Mouse (Mus musculus) layer of hippocampus, postnatal 14 days (tissue): ENCODE measurements around the gene Hist2h2aa2. TPM values are rescaled to one million over a fixed set of nuclear protein-coding genes. Genes with fewer than 3 reads are reported as not detected.
A peak's percentile ranks its signal among the peaks of the same experiment; 100 is the strongest.
"Not testable (repeated sequence)": the region's sequence is repeated elsewhere in the genome, so short reads cannot be mapped to it uniquely, and the experiment has no call there.

ENCODE experiments used
- DNase-seq, 2 experiments: peaks; one replicate each; pipeline ENCODE4 v3.0.0; 2021 to 2022; ENCODE audit warnings: low spot score in 2 of 2, mixed read lengths in 1 of 2
- long read RNA-seq, 2 experiments: library from polyadenylated mRNA; stranded (forward); transcript quantifications; one replicate each; pipeline ENCODE4 v2.0.0; 2021
- total RNA-seq, 2 experiments: library from RNA; stranded (reverse); gene quantifications; 2 replicates each; pipeline ENCODE4 v1.2.3; 2021

Hist2h2aa2 gene
- 100 to 1,000 TPM; 248 to 267 TPM for total RNA-seq
- long read RNA-seq, experiment 1, transcript Hist2h2aa2-201 (1 exons, 528 nt): major isoform, 12 of 12 reads
- long read RNA-seq, experiment 1, partial matches to known transcripts: 0 of 12 reads
- long read RNA-seq, experiment 1, other reads (novel, unspliced or antisense): 0 of 12 reads
- long read RNA-seq, experiment 2, transcript Hist2h2aa2-201 (1 exons, 528 nt): major isoform, 39 of 39 reads
- long read RNA-seq, experiment 2, partial matches to known transcripts: 0 of 39 reads
- long read RNA-seq, experiment 2, other reads (novel, unspliced or antisense): 0 of 39 reads

DNA sequence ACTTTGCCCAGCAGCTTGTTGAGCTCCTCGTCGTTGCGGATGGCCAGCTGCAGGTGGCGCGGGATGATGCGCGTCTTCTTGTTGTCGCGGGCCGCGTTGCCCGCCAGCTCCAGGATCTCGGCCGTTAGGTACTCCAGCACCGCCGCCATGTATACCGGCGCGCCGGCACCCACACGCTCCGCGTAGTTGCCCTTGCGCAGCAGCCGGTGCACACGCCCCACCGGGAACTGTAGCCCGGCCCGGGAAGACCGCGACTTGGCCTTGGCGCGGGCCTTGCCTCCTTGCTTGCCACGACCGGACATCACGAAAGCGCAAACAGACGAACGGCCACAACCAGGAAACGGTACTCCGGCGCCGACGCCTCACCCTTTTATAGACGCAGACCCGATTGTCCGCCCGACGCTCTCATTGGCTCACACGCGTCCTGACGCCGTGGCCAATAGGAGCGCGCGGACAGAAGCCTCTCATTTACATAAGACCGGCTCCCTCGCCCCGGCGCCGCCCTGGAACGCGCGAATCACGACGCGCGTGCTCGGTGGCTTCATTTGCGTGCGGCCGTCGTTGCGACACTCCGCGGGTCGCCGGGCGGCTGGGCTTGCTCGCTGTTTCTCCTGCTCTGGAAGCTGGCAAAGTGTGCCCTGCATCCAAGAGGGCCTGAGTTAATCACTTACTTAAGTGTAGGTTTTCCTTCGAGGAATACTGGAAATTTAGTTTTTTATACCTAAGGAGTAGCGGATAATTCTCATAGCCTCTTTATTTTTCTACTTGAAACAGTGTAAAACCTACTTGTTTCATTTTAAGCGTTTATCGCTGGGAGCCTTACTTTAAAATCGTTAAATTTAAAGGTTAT lies at the start of gene Hist2h2aa2:
Hist2h2aa2 (minus strand) TSS at position 328 of the 850 bp plus-strand sequence.
- peak; percentile 98 for DNase-seq

DNA sequence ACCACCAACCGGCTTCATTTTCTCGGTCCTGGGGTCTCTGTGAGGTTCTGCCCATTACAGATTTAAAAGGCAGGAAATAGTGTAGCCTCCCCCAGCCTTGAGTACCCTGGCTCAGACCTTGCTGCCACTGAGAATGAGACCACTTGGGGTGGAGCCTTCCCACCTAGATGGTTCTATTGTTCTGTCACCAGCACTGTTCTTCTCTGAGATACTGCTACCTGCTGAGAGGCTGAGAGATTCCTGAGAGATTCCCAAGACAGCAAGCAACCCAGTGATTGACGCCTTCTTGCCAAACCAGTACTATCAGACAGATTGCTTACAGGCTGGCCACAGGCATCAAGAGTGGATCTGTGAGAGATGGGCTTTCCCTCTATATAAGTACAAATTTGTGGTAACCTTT lies 49.1 kb upstream of the Hist2h2aa2 start:
- DNase-seq: no peak

DNA sequence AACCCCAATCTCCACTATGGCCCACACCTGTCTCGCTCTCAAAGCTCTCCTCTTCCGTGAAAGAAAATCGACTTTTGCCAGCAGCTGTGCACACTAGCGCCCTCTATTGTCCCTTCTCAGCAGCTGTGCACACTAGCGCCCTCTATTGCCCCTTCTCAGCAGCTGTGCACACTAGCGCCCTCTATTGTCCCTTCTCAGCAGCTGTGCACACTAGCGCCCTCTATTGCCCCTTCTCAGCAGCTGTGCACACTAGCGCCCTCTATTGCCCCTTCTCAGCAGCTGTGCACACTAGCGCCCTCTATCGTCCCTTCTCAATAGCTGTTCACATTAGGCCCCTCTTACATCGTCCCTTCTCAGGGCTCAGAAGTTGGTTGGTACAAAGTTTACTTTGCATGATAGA lies 47.3 kb upstream of the Hist2h2aa2 start:
- not testable (repeated sequence) for DNase-seq

DNA sequence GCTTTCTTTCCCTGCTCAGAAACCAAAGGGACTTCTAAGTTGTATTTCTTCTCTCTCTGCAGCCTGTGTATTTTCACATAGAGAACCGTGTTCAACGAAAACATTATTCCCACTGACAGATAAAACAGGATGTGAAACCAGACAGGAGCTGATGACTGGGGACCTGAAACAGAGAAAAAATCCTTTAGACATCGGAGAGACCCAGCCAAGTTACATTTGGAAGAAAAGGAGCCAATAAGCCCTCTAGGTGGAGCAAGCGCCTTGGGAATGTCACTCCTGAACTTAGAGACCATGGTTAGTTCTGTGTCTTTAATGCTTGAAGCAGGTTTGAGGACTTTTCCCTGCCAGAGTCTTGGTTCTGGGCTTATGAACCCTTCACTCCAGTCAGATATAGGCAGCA lies 44.4 kb upstream of the Hist2h2aa2 start:
- peak in 1 of 2 experiments; percentile 58 for DNase-seq

DNA sequence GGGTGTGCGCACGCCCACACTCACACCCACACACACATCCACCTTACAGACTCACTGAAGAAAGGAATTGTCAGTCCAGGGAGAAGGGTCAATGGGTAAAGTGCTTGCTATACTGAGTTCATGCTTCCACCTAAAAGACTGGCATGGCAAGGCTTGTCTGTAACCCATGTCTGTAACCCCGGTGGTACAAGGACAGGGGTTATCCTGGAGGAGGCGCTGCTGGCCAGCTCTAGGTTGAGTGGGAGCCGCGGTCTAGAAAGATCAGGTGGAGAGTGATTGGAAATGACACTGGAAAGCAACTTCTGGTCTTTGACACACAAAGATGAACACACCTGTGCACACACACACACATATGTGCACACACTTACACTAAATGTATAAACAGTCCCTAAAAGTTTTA lies 40.6 kb upstream of the Hist2h2aa2 start:
- no peak for DNase-seq

DNA sequence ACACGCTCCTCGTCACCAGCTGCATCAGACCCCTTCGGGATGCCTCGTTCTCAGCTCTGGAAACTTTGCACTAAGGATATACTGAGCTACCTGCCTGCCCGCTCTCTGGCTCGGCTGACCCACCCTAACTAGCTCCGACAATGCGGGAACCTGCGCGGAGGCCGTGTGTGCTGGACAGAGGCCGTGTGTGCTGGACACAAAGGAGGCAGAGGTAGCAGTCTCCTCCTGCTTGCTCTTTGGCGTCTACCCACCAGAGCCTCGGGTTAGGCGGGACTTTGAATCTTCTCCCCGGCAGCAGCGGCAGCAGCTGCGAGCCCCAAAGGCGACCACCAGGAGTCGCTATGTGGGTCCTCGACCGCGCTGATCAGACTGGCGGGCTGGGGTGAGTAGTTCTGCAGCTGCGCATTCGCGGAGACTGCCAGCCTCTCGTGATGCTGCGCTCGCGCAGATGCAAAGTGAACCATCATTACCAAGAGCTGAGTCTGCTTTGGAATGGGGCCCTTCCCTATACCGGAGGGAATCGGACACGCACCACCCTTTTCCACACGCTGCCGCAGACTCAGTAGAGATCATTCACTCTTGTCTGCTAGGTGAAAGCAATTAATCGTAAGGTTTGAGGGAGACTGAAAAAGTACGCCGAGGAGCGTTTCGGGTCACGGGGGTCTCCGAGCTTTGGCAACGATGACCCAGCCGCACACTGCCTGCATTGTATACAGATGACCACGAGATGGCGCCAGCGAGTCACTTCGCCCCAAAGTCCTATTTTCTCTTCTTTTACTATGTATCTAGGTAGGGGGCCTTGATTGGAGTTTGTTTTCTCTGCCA lies 37.9 kb upstream of the Hist2h2aa2 start:
- DNase-seq: peak; percentile 93 to 94

DNA sequence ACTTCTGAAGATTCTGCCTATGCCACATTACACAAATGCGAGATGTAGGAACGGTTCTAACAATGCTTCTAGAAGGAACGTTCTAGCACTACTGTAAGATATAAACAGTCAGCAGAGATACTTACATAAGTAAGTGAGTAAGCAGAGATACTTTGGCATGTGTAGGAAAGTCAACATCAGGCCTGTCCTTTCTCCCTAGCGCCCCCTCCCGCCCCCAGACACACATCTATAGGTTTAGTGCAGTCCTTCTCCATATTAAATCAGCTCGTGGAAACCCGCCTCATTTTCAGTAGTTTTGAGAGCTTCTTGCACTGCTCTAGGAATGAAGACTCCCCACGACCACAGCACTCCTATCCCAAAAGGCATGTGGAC lies 37.3 kb upstream of the Hist2h2aa2 start:
- no peak for DNase-seq

DNA sequence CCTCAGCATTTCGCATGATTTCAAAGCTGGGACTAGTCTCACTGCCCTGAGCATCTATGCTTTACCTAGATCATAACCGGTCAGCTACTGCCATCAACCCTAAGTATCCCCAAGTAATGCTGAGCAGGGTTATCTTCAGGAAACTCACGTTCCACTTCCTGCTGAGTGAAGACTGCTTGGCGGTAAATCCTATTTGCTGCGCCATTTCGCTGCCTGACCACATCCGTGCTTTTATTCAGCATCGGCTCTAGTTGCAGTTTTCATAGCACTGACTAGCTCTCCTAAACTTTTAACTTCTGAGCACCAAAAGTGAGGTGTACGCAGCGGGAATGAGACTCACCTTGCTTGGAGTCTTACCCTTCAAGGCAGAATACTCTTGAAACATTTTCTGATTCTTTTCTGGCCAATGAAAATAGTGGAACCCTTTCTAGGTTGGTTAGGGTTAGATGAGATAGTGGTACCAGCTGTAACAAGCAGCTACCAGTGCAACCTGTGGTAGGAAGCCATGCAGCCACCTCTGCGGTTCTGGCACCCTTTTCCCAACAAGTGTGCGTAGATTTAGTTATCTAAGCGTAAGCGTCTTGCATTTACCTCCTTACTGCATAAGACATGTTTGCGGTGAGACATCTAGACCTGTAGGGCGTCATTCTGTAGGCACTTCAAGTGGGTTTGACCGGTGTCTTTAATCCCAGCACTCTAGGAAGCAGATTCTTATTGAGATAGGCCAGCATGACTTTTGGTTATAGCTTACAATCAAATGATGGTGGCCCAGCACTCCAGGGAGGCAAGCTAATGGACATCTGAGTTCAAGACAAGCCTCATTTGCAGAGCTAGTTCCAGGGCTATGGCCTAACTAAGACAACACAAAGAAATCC lies 33.8 kb upstream of the Hist2h2aa2 start:
- no peak for DNase-seq

DNA sequence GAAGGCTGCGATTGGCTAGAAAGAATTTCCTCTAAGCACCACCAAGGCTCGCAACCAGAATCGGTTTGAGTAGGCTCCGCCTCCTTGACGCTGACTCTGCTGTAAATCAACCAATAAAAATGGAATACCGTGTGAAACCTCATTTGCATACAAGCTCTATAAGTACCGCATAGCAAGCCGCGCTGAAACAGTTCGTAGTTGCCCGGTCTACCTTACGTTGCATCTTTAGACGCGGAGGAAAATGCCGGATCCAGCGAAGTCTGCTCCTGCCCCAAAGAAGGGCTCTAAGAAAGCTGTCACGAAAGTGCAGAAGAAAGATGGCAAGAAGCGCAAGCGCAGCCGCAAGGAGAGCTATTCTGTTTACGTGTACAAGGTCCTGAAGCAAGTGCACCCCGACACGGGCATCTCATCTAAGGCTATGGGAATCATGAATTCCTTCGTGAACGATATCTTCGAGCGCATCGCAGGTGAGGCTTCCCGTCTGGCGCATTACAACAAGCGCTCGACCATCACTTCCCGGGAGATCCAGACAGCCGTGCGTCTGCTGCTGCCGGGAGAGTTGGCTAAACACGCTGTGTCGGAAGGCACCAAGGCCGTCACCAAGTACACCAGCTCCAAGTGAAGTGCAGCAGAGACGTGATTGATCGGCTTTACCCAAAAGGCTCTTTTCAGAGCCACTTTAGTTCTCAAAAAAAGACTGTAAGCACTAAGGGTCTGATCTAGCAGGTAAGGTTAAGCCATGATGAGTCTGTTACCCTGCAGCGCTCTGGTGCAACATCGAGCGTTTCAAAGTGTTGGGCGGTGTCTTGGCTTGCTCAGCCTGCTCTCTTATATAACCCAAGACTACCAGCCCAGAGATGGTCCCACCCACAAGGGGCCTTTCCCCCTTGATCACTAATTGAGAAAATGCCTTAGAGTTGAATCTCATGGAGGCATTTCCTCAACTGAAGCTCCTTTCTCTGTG lies 29.7 kb upstream of the Hist2h2aa2 start, which contains the start of gene Hist2h2bb:
Hist2h2bb (plus strand) TSS at position 242 of the 964 bp plus-strand sequence.
- peak; percentile 92 to 97 for DNase-seq

DNA sequence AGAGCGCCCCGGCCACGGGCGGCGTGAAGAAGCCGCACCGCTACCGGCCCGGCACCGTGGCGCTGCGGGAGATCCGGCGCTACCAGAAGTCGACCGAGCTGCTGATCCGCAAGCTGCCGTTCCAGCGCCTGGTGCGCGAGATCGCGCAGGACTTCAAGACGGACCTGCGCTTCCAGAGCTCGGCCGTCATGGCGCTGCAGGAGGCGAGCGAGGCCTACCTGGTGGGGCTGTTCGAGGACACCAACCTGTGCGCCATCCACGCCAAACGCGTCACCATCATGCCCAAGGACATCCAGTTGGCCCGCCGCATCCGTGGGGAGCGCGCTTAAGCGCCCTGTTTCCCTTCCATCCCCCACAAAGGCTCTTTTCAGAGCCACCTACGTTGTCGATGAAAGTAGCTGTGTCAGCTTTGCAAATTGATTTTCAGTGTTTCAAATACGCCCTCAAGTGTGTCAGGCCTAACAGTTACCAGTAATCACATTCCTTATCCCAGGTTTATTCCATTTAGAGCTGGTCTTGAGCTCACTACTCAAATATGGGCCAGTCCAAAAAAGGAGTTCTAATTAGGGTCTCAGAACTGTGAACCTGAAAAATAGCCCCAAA lies 28.8 kb upstream of the Hist2h2aa2 start:
- peak in 1 of 2 experiments; percentile 33 for DNase-seq

DNA sequence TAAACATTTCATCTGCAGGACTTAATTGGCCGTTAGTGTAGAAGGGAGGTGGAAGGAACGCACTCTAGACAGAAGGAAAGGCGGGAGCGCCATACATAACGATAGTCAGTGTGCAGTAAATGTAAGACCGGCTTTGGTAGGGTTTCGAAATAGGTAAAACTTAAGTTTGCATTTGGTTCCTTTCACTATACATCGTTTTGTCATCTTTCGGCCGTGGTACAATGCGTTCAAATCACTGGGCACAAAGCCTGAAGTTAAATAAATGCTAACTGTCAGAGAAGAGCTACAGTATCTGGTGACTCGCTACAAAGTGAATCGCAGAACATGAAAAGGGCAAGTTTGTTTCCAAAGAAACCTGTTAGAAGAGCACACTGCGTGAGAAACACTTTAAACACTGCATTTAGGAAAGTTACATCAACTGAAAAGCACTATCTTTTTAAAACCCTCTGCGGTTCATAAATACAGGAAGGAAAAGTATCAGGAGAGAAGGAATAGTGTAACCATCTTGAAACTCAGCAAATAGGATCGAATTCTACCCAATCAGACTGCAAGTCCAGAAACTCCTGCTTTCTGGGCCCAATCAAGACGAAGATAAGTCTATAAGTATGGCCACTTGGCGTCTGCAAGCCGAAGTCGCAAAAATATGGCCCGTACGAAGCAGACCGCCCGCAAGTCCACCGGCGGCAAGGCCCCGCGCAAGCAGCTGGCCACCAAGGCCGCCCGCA lies 28.1 kb upstream of the Hist2h2aa2 start, which contains the start of gene Hist2h3b:
Hist2h3b (plus strand) TSS at position 604 of the 725 bp plus-strand sequence.
- peak; percentile 83 to 88 for DNase-seq

DNA sequence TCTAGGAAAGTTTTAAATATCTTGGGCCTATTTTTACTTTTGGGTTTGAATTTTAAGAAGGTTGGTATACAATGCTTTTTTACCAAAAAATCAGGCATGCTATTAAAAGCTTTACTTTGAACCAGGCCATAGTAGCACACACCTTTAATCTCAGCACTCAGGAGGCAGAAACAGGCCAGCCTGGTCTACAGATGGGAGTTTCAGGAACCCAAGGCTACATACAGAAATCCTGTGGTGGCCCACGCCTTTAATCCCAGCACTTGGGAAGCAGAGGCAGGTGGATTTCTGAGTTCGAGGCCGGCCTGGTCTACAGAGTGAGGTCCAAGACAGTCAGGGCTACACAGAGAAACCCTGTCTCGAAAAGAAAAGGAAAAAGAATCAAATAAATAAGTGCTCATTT lies 27.5 kb upstream of the Hist2h2aa2 start:
- no peak for DNase-seq

DNA sequence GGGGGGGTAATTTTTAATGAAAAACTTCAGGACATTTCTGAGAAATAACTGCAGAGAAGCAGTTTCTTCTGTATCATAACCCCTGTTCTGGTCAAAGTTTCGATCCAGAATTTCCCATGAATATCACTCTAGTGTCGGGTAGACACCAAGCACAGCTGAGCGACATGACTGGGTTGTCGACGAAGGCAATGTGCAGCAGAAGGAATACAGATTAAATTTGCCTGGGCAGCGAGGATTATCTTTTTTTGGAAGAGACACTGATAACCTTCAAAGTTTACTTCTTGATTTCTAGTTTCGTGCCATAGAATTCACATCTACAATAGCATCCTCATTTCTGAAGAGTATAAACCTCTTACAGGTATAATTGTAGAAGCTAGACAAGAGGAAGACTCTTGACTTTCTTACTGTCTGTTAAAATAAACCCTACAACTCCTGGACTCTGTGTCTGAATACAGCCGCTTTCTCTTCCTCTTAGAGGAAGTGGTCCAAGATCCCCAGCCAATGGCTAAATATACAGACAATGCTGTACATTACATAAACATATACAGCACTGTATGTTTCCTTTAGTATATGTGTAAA lies 26.1 kb upstream of the Hist2h2aa2 start:
- no peak for DNase-seq

DNA sequence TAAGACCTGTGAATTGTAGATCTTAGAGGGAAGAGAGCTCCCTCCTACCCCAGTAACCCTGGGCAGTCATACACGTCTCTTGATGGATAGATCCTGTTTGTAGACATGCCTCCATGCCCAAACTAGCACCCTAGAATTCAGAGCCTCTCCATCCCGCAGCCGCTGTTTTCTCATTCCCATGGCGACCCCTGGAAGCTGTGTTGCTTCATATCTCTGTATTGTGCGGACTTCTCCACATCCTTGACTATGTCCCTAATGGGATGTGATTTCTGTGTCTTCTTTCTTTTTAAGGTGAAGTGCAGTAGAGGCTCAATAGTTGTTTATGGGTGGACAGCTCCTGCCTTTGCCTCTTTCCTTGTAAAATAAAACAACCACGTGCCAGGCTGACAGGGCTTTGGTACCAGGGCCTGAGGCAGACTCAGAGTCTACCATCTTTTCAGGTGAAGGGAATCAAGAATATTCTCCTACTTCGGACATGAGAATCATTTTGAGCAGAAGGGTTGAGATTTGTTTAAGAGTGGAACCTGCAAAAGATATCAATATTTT lies 24.4 kb upstream of the Hist2h2aa2 start:
- DNase-seq: no peak

DNA sequence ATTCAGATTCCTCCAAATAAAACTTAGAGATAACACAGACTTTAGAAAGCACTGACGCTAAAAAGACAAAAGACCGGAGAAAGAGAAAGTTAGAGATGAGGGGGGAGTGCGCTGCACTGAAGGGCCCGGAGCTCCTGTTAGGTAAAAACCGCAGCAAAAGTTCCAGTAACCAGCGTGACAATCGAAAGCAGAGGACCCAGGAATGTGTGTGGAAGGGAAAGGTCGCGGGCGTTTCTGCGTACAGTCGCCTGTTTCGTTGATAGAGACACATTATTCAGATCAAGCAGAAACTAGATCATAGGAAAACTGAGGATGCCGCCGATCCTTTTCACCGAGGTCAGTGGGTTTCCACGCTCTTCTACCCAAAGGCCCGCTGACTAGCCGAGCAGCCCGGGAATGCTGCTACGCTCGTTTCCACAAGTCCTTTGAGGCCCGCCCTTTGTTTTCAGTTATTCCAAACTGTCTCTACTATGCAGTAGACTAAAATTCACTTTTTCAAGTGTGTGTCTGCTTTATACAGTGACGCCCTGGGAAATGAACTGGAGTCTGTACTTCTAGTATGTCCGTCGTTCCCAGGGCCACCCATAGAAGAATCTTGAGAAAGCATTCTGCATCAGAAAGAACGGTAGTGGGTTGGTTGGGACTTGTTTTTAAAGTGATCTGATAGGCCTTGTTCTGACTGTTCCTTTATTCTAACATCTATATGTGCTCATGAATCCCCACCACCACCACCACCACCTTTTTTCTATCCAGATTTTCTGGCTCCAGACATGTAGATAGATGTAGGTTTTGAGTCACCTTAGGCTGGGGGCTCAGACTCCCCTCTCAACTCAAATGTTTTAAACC lies 23.7 kb upstream of the Hist2h2aa2 start:
- DNase-seq: peak in 1 of 2 experiments; percentile 54

DNA sequence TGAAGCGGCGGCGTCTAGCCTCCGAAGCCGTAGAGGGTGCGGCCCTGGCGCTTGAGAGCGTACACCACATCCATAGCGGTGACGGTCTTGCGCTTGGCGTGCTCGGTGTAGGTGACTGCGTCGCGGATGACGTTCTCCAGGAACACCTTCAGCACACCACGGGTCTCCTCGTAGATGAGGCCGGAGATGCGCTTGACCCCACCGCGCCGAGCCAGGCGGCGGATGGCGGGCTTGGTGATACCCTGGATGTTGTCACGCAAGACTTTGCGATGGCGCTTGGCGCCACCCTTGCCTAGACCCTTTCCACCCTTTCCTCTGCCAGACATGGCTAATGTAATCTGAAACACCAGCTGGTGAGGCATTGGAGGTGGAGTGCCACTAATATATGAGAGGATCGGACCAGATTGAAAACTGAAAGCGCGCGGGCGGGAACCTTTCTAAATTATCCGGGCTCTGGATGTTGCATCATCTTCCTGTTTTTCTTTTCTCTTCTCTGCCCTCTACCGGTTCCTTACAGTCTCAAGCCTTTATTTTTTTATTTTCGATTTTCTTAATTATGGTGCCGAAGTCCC lies 23.0 kb upstream of the Hist2h2aa2 start, which contains the start of gene Hist2h4:
Hist2h4 (minus strand) TSS at position 333 of the 572 bp plus-strand sequence.
- peak; percentile 98 for DNase-seq
